Mouse (Mus musculus) limb, embryonic 13.5 days (tissue): ENCODE measurements at regions not wholly inside any gene's neighbourhood (a gene's known extent, or its start where the extent isn't known, plus 50 kb on each side); places are given as distances from the start of the nearest gene placed in this dataset.
"Not testable (repeated sequence)": the region's sequence is repeated elsewhere in the genome, so short reads cannot be mapped to it uniquely, and the experiment has no call there.

Source experiments
- ATAC-seq: fragments of 200-750 bp; cut with Nextera tagmentation; 2 replicates; pipeline ENCODE4 v1.8.0; 2017; ENCODE audit warnings: low read depth, moderate number of reproducible peaks, moderate TSS enrichment; ENCODE audit not compliant: low FRiP score
- H3K27ac ChIP-seq: fragments of 300-500 bp; sonication (generic); 2 replicates; pipeline ENCODE4 v1.5.1; 2015; ENCODE audit warnings: inconsistent platforms, mild to moderate bottlenecking, moderate library complexity
- H3K27me3 ChIP-seq: fragments of 300-500 bp; sonication (generic); 2 replicates; pipeline ENCODE4 v1.6.1; 2015; ENCODE audit warnings: mild to moderate bottlenecking, inconsistent platforms
- H3K36me3 ChIP-seq: fragments of 300-500 bp; sonication (generic); 2 replicates; pipeline ENCODE4 v1.6.1; 2015; ENCODE audit warnings: inconsistent platforms, mild to moderate bottlenecking, moderate library complexity
- H3K4me1 ChIP-seq: fragments of 300-500 bp; sonication (generic); 2 replicates; pipeline ENCODE4 v1.6.1; 2015; ENCODE audit warnings: inconsistent platforms
- H3K4me2 ChIP-seq: fragments of 300-500 bp; sonication (generic); replicated peaks from 2 replicates; pipeline ENCODE4 v1.6.1; 2015; ENCODE audit warnings: inconsistent platforms, mild to moderate bottlenecking, moderate library complexity
- H3K4me3 ChIP-seq: fragments of 300-500 bp; sonication (generic); 2 replicates; pipeline ENCODE4 v1.5.1; 2015; ENCODE audit warnings: moderate library complexity, mild to moderate bottlenecking, inconsistent platforms
- H3K9ac ChIP-seq: fragments of 300-500 bp; sonication (generic); 2 replicates; pipeline ENCODE4 v1.6.1; 2015; ENCODE audit warnings: mild to moderate bottlenecking, inconsistent platforms
- H3K9me3 ChIP-seq: fragments of 300-500 bp; sonication (generic); 2 replicates; pipeline ENCODE4 v1.6.1; 2016; ENCODE audit warnings: inconsistent platforms
- WGBS: fragments of 180-500 bp; shearing (Covaris S2); methylation state at CpG from one replicate; pipeline ENCODE4 v1.1.7; 2015; 5-methylcytosine and 5-hydroxymethylcytosine counted together

DNA sequence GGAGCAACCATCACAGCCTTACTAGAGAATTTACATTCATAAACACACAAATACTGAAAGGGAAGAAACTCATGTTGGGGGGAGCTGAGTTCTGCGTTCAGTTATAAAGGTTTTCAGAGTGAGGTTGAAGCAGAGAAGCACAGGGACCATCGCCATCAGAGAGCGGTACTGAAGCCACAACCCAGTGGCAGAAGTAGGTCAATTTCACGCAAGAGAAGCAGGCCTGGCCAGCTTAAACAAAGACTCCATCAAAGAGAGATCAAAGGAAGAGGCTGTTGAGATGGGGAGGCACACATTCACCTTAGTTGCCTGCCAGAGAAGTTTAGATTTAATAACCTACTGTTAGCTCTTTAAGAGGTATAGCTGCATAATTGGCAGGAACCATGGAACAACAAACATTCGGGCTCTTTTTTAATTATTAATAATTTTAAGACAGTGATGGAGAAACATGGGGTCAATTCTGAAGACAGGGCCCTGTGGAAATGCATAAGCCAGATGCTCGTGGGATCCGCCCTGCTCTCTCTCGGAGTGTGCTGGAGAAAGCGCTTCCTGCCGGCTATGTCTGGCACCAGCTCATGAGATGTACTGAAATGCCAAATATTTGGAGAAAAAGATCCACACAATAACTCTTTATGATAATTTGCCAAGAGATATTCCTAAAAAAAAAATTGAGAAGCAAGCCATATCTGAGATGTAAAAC lies 119.8 kb upstream of the Creb1 start:
- no peak overlapping the region for H3K4me2 ChIP-seq
- H3K9me3 ChIP-seq, result no peaks in the 10 kb centered on the region
- no peak overlapping the region for H3K9ac ChIP-seq
- no peak overlapping the region for H3K27ac ChIP-seq
- peaks cover 3% of the 10 kb centered on the region for H3K4me1 ChIP-seq
- no peaks in the 10 kb centered on the region for H3K36me3 ChIP-seq
- H3K4me3 ChIP-seq, result no peak overlapping the region
- WGBS, result 66% methylated on average over 10 of the region's 10 CpGs
- no peaks in the 10 kb centered on the region for H3K27me3 ChIP-seq
- ATAC-seq, result no peak

DNA sequence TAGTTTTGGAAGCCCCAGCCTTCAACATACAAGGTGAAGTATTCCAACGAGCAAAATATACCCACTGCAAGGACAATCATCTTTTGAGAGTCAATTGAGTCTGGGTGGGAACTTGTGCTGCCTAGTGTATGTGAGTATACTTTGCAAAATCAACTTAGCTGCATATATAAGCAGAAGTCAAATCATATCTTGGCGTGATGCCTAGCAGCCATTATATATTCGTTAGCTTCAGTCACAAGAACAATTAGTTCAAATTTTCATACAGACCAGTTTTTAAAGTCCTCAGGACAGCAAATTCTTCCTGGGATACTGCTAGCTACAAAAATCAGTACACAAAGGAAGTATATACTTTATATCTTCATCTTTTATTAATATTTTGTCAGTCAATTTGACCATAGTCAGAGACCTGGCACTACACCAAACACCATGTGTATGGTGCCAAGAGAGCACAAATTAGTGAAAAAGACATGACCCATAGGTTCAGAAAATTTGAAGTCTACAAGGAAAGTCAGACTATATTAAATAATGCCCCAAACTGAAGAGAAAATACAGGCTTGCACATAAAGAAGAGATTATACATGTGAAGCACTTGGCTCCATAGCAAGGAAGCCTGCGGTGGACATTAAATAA lies 120.5 kb upstream of the Creb1 start:
- WGBS, result 82% methylated on average over 4 of the region's 4 CpGs
- Histone ChIP-seq H3K9me3 (no peaks in the 10 kb centered on the region), H3K27ac (no peak overlapping the region), H3K36me3 (no peaks in the 10 kb centered on the region), H3K4me2 (no peak overlapping the region), H3K4me3 (no peak overlapping the region), H3K27me3 (no peaks in the 10 kb centered on the region), H3K9ac (no peak overlapping the region), H3K4me1 (peaks cover 3% of the 10 kb centered on the region)
- no peak for ATAC-seq

DNA sequence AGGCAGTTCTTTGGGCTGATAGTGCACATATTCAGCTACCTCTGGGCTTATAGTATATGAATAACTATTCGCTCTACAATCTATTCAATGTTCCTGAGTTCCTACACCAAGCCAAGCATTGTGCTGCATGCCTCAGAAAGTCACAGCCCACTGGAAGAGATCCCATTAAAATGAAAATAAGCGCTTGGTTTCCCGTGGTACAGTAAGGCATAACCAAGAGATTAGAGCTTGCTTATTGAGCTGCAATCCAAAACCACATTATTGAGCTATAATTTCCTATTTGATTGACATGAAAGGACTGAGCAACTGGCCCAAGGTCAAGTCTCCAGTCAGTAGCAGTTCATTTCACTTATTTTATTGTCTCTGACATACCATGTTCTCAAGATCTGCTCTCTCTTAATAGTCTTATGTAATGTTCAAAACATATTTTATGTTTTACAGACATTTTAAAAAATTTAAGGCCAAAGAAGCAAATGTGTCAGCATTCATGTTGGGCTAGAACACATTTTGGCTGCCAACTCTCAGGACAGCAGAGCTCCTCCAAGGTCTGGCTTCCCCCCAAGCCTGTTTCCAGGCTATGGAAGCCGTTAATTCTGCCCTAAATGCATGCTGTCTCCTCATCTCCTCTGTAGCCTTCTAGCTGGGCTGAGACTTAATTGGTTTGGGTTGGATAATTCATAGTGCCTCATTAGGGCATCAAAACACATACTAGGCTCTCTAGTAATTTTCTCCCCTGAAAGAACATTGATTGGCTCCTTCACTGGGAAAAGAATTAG lies 123.5 kb upstream of the Creb1 start:
- Histone ChIP-seq H3K4me3 (no peak overlapping the region), H3K36me3 (no peaks in the 10 kb centered on the region), H3K4me2 (no peak overlapping the region), H3K27ac (no peak overlapping the region), H3K4me1 (peaks cover 3% of the 10 kb centered on the region), H3K9me3 (no peaks in the 10 kb centered on the region), H3K27me3 (no peaks in the 10 kb centered on the region), H3K9ac (no peak overlapping the region)
- WGBS, result 42% methylated on average over 4 of the region's 4 CpGs
- ATAC-seq, result no peak; the same call in 1 of the 2 replicates

DNA sequence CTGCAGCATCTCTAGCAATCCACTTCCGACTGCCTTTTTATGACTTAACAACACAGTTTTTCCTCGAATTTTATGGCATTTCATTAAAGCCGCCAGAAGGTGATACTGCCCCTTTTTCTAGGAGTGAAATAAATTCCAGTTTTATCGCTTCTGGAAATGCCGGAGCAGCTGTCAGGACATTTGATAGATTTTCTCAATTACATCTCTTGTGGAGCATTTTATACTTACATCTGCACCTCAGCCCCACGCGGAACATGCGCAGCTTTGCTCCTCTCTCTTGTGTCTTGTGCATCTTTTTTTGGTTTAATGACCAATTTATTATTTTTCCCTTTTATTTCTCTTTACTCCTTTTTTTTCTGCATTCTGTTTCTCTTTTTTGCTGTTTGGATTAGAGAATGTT lies 140.9 kb upstream of the Creb1 start:
- ATAC-seq, result no peak
- no peaks in the 10 kb centered on the region for H3K36me3 ChIP-seq
- no peak overlapping the region for H3K4me2 ChIP-seq
- WGBS, result 20% methylated on average over 8 of the region's 8 CpGs
- H3K27me3 ChIP-seq, result no peaks in the 10 kb centered on the region
- H3K9ac ChIP-seq, result no peak overlapping the region
- H3K27ac ChIP-seq, result no peak overlapping the region
- no peaks in the 10 kb centered on the region for H3K4me1 ChIP-seq
- no peaks in the 10 kb centered on the region for H3K9me3 ChIP-seq
- H3K4me3 ChIP-seq, result no peak overlapping the region

DNA sequence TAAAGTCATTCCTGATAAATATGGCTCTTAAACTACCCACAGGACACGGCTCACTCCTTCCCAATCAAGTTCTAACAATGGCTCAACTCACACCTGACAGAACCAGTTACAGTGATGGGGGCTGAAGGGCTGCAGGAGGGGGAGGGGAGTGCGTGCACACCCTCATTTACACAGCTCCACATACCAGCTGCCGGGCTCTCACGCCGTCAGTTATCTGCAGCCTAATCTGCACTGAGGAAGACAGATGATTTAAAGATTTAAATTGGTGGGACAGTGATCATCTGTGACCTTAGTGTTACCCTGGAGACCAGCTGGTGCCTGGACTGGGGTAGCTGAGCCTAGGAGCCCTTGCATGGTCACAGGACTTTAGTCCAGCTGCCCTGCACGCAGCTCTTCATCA lies 151.2 kb upstream of the Creb1 start:
- no peak overlapping the region for H3K9ac ChIP-seq
- H3K4me3 ChIP-seq, result no peak overlapping the region
- peaks cover 4% of the 10 kb centered on the region; the same call in 1 of the 2 replicates for H3K4me1 ChIP-seq
- H3K27ac ChIP-seq, result no peak overlapping the region
- peak; percentile 19; the same call in 1 of the 2 replicates for ATAC-seq
- H3K4me2 ChIP-seq, result no peak overlapping the region
- no peaks in the 10 kb centered on the region for H3K27me3 ChIP-seq
- WGBS, result 14% methylated on average over 6 of the region's 6 CpGs
- no peaks in the 10 kb centered on the region for H3K36me3 ChIP-seq
- no peaks in the 10 kb centered on the region for H3K9me3 ChIP-seq

DNA sequence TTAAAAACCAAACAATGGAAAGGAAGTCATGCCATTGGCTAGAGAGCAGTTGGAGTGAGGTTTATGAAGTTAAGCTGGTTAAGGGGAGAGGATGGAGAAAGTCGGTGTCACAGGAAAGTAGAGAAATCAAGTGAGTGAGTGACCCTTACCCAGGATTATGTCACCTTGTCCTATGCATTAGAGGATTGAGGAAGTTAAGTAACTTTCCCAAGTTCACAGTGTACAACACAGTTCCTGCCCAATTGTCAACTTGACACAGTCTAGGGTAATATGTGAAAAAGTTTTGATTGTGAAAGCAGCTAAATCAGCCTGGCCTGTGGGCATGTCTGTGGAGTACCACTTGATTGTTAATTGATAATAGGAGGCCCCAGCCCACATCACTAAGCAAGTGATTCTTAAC lies 156.0 kb upstream of the Creb1 start:
- H3K4me3 ChIP-seq, H3K4me2 ChIP-seq, H3K27ac ChIP-seq, H3K27me3 ChIP-seq, H3K9ac ChIP-seq, ATAC-seq, H3K9me3 ChIP-seq, H3K4me1 ChIP-seq, H3K36me3 ChIP-seq: not testable (repeated sequence)
- WGBS, result 85% methylated on average over 1 of the region's 1 CpGs

DNA sequence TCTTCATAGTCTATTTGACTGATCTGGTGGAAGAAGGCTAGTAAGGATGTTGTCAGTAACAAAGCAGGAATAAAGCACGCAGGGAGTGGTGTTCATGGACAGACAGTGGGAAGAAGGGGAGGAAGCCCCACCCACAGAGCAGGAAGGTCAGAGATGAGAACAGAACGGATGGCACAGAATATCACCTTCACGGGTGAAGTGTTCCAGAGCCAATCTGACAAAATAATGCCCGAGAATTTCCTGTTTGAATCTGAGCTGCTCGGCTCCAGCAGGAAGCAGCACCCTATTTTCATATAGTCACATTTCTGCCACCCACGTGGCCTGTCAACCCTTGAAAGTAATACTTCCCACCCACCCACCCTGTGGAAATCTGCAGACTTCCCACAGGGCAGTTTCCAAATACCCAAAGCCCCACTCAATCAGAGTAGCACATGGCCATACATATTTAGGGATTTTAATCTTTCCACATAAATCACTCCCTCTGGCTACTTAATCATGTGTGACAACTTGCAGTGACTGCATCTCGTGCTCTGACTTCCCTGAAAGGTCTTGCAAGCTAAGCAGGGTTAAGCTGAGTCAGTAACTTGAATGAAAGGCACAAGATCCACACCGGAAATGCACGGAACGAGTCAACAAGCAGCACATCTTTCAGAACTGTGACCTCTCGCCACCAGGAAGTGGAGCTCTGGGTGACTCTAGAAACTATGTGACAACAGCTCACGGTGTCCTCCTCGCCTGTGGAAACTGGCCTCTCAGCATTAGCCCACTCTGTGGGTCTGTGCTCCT lies 158.0 kb upstream of the Creb1 start:
- no peak overlapping the region for H3K4me2 ChIP-seq
- no peak overlapping the region for H3K27ac ChIP-seq
- H3K4me3 ChIP-seq, result no peak overlapping the region
- no peaks in the 10 kb centered on the region for H3K4me1 ChIP-seq
- H3K36me3 ChIP-seq, result no peaks in the 10 kb centered on the region
- H3K9ac ChIP-seq, result no peak overlapping the region
- 0 out of 2 replicates have a peak, but pooled peaks cover 5% of the 10 kb centered on the region for H3K9me3 ChIP-seq
- no peak for ATAC-seq
- 61% methylated on average over 13 of the region's 13 CpGs for WGBS
- H3K27me3 ChIP-seq, result no peaks in the 10 kb centered on the region

DNA sequence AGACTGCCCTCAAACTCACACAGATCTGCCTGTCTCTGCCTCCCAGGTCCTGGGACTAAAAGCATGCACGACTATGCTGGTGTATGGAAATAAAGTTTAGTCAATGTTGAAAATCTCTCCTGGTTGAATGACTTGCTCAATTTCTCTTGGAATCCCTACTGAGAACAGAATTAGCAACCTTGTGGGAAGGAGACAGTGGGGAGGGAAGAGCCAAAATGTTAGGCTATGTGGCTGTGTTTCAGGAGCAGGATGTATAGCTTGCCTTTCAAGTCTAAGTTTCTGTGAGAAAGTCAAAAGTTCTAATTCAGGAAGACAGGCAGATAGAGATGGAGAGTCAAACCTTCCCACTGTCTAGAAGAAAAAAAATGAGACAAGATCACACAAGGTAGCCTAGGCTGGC lies 168.3 kb upstream of the Creb1 start:
- no peaks in the 10 kb centered on the region for H3K27me3 ChIP-seq
- no peak overlapping the region for H3K4me2 ChIP-seq
- no peak overlapping the region for H3K27ac ChIP-seq
- H3K9ac ChIP-seq, result no peak overlapping the region
- no peaks in the 10 kb centered on the region for H3K9me3 ChIP-seq
- 78% methylated on average over 1 of the region's 1 CpGs for WGBS
- no peaks in the 10 kb centered on the region for H3K36me3 ChIP-seq
- no peak for ATAC-seq
- H3K4me3 ChIP-seq, result no peak overlapping the region
- no peaks in the 10 kb centered on the region for H3K4me1 ChIP-seq

DNA sequence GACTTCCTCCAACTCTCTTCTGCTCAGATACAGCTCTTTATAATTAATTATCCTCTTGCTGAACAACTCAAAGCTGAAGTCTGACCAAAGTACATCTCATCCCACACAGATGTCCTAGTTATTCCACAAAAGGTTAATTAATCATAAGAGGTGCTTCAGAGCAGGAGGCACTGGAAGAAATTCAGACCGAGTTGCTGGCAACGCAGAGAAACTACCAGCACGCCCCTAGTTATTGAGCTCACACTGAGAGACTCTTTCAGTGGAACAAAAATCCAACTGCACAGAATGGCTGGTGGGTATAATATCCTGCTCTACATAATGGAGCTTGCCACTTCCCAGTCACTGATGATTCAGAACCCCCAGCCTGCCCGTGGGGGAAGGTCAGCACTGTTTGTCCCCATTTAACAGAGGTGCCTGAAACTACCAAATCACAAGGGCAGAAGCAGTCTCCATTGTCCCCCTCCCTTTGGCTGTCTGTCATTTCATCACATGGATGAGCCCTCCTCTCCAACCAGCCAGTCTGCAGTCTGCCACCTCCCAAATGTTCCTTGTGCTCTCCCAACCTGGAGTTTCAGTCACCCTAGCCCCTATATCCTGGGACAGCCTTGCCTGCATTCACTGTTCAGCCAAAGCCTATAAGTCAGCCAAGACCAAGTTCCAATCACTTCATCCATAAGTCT lies 170.3 kb upstream of the Creb1 start:
- Histone ChIP-seq H3K36me3 (no peaks in the 10 kb centered on the region), H3K4me3 (no peak overlapping the region), H3K4me2 (no peak overlapping the region), H3K4me1 (no peaks in the 10 kb centered on the region), H3K27me3 (no peaks in the 10 kb centered on the region), H3K9ac (no peak overlapping the region), H3K9me3 (no peaks in the 10 kb centered on the region), H3K27ac (no peak overlapping the region)
- ATAC-seq, result no peak
- 87% methylated on average over 4 of the region's 4 CpGs for WGBS

DNA sequence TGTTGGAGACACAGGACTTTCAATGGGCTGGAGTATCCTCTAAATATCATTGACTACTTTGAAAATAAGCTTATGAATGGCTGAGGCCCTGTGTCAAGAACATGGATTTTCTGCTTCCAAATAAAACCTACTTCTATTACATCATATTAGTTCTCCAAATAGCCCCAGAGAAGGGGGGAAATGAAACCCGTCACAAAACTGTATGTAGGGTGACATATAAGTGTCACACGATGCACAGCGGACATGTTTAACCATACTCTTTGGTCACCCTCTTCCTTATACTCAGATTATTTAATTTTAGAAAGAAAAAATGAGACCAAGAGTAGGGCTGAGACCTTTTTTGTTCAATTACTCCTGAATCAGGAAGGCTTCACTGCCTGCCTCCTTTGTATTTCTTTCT lies 189.2 kb upstream of the Creb1 start:
- no peaks in the 10 kb centered on the region for H3K9me3 ChIP-seq
- no peaks in the 10 kb centered on the region for H3K27me3 ChIP-seq
- no peaks in the 10 kb centered on the region for H3K4me1 ChIP-seq
- WGBS, result 77% methylated on average over 3 of the region's 3 CpGs
- no peak for ATAC-seq
- no peak overlapping the region for H3K9ac ChIP-seq
- H3K4me3 ChIP-seq, result no peak overlapping the region
- no peak overlapping the region for H3K27ac ChIP-seq
- no peaks in the 10 kb centered on the region for H3K36me3 ChIP-seq
- H3K4me2 ChIP-seq, result no peak overlapping the region

DNA sequence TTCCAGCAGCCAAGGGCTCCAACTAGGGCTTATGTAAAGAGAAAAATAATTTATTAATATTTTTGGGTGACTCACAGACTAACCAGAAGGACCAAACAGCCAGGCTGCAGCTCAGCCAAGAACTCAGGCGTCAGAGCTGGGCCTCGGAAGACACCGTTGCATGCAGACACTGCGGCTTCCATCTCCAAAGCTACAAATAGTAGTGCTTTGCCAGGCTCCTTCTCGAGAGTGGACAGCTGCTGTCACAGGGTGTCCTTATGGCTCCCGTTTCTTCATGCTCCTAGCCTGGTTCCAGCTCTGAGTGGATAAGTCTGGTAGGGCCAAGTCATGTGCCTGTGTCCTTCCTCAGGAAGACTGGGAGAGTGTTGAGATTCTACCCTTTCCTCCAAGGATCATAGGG lies 190.8 kb upstream of the Creb1 start:
- H3K27ac ChIP-seq, result no peak overlapping the region
- no peak overlapping the region for H3K4me2 ChIP-seq
- H3K4me1 ChIP-seq, result no peaks in the 10 kb centered on the region
- H3K27me3 ChIP-seq, result no peaks in the 10 kb centered on the region
- H3K9me3 ChIP-seq, result no peaks in the 10 kb centered on the region
- H3K36me3 ChIP-seq, result no peaks in the 10 kb centered on the region
- WGBS, result 91% methylated on average over 6 of the region's 6 CpGs
- ATAC-seq, result no peak
- H3K4me3 ChIP-seq, result no peak overlapping the region
- H3K9ac ChIP-seq, result no peak overlapping the region
